Comparison of ENCODE assay signal across 9 mouse cellular contexts in genomic region chr7:81573397-81573796, GRCm38 (mm10). TPM values are rescaled to one million over a fixed set of nuclear protein-coding genes. Genes with fewer than 3 reads are reported as not detected.
DNase-seq lines count a peak whose midpoint lies in the region; ATAC-seq lines count a peak whose summit lies in the region.
"Had no signal": no experiment of that assay in that cellular context is flagged by ENCODE, and none has a peak within 500 bp of the region (broad histone marks: within the 10 kb centered on the region; RNA-seq: fewer than 3 reads in every experiment).

No protein-coding gene starts in this region.

- no peaks in the 10 kb centered on the region for H3K27me3 ChIP-seq in kidney, embryonic 16.5 days (ENCODE audit: insufficient read depth, low read length)
- H3K27me3 ChIP-seq in erythroblast, embryonic 14.5 days (ENCODE audit: control insufficient read depth): no peaks in the 10 kb centered on the region
- no peaks in the 10 kb centered on the region for H3K27me3 ChIP-seq in liver, embryonic 15.5 days
- H3K27me3 ChIP-seq: neural tube, embryonic 12.5 days had no signal

- peaks cover 10% of the 10 kb centered on the region; the same call in 1 of the 2 replicates for H3K4me1 ChIP-seq in kidney, embryonic 16.5 days (ENCODE audit: insufficient read depth, low read length)
- peaks cover 44% of the 10 kb centered on the region for H3K4me1 ChIP-seq in erythroblast, embryonic 14.5 days (ENCODE audit: control insufficient read depth)
- H3K4me1 ChIP-seq in liver, embryonic 15.5 days (replicated peaks): peaks cover 30% of the 10 kb centered on the region

- H3K4me2 ChIP-seq in kidney, embryonic 16.5 days (replicated peaks; ENCODE audit: low read depth, low read length): no peak overlapping the region
- peak overlapping the region; percentile 78 for H3K4me2 ChIP-seq in liver, embryonic 15.5 days

- intact Hi-C loops in left cerebral cortex, postnatal 10 days (cut with DNase I): loop anchor here (5.0 to 10.0 kb wide), 4 partner anchors 96 to 226 kb away; partner anchors contain the start of genes Cpeb1, Ramac and Rps17

- peak; percentile 38 to 40 for DNase-seq in kidney, postnatal 36 days
- DNase-seq in Muller cell, postnatal 12 days (ENCODE audit: inconsistent ontology term): peak; percentile 14
- no peak for DNase-seq in left cerebral cortex, adult 11 months (ENCODE audit: low spot score)
- DNase-seq in left cerebral cortex, postnatal 10 days (ENCODE audit: extremely low spot score in 1 of 2, low spot score in 2 of 2): no peak
- no peak for DNase-seq in embryo, embryonic 9.5 days (ENCODE audit: extremely low spot score)

- 91% methylated on average over 6 of the region's 6 CpGs for WGBS in kidney, embryonic 16.5 days
- WGBS in liver, embryonic 15.5 days (ENCODE audit: insufficient replicate concordance): 59% methylated on average over 6 of the region's 6 CpGs

- no peak overlapping the region for H3K27ac ChIP-seq in kidney, embryonic 16.5 days (ENCODE audit: low read length)
- peak overlapping the region; percentile 97 for H3K27ac ChIP-seq in liver, embryonic 15.5 days (replicated peaks)
- H3K27ac ChIP-seq: neural tube, embryonic 12.5 days had no signal

- ATAC-seq in kidney, embryonic 16.5 days (ENCODE audit: low FRiP score, low TSS enrichment): no peak
- ATAC-seq in liver, embryonic 15.5 days (ENCODE audit: insufficient read depth): no peak

- no peaks in the 10 kb centered on the region for H3K9me3 ChIP-seq in kidney, embryonic 16.5 days (ENCODE audit: low read length)
- no peaks in the 10 kb centered on the region for H3K9me3 ChIP-seq in erythroblast, embryonic 14.5 days (ENCODE audit: control insufficient read depth, low read length)
- no peaks in the 10 kb centered on the region for H3K9me3 ChIP-seq in liver, embryonic 15.5 days (replicated peaks)
- H3K9me3 ChIP-seq: neural tube, embryonic 12.5 days had no signal

- no peak overlapping the region for H3K4me3 ChIP-seq in kidney, embryonic 16.5 days (ENCODE audit: low read length)
- H3K4me3 ChIP-seq in erythroblast, embryonic 14.5 days (replicated peaks): peak overlapping the region; percentile 89
- peak overlapping the region; percentile 90 for H3K4me3 ChIP-seq in liver, embryonic 15.5 days (replicated peaks)
- H3K4me3 ChIP-seq: neural tube, embryonic 12.5 days had no signal

- H3K9ac ChIP-seq in kidney, embryonic 16.5 days (replicated peaks; ENCODE audit: low read length): no peak overlapping the region
- peak overlapping the region; percentile 42; the same call in 1 of the 2 replicates for H3K9ac ChIP-seq in liver, embryonic 15.5 days
- H3K9ac ChIP-seq: neural tube, embryonic 12.5 days had no signal

- H3K36me3 ChIP-seq in kidney, embryonic 16.5 days (ENCODE audit: insufficient read depth, low read length): peaks cover 9% of the 10 kb centered on the region
- H3K36me3 ChIP-seq in erythroblast, embryonic 14.5 days (ENCODE audit: control insufficient read depth): peaks cover 50% of the 10 kb centered on the region
- H3K36me3 ChIP-seq in liver, embryonic 15.5 days (replicated peaks): peaks cover 37% of the 10 kb centered on the region

RNA-seq across cellular contexts. Expression of gene Whamm, which starts 2.3 kb away (rescaled TPM):
- 1.2 and 3.4 TPM in 2 replicates for polyA plus RNA-seq in kidney, embryonic 16.5 days (2015; fragmentation: Nextera tagmentation; extraction: Ambion mirVana)
- polyA plus RNA-seq in erythroblast, embryonic 14.5 days (2012): 3.9 and 4.5 TPM in 2 replicates
- polyA plus RNA-seq in liver, embryonic 15.5 days (2015; fragmentation: Nextera tagmentation; extraction: Ambion mirVana): 4.9 and 5.2 TPM in 2 replicates
- total RNA-seq in left cerebral cortex, postnatal 10 days (2021): 10 to 100 TPM; 15.5 to 17.4 TPM

RNA-seq across cellular contexts. Expression of gene Fsd2, which starts 6.7 kb away (rescaled TPM):
- polyA plus RNA-seq in kidney, embryonic 16.5 days (2015; fragmentation: Nextera tagmentation; extraction: Ambion mirVana): 0.19 and 0.27 TPM in 2 replicates
- polyA plus RNA-seq in erythroblast, embryonic 14.5 days (2012): not detected in 2 replicates
- 0.31 and 0.47 TPM in 2 replicates for polyA plus RNA-seq in liver, embryonic 15.5 days (2015; fragmentation: Nextera tagmentation; extraction: Ambion mirVana)
- total RNA-seq in left cerebral cortex, postnatal 10 days (2021): under 1 TPM; 0.09 to 0.10 TPM

Comparison
In these comparisons a context has a peak if more than half of its experiments do, and no peak if none do; other contexts are left out.
1. DNase-seq: peak in kidney, postnatal 36 days (2 of 2) and Muller cell, postnatal 12 days (single experiment); none in left cerebral cortex, adult 11 months (single experiment), left cerebral cortex, postnatal 10 days (0 of 2) and embryo, embryonic 9.5 days (single experiment).